Mouse (Mus musculus) myocyte (in vitro differentiated cells): ENCODE data around the gene Mdm2.

Experiments
- MAX ChIP-seq: IDR thresholded peaks from one replicate; pipeline ENCODE4 v1.6.1; 2011; ENCODE audit warnings: low read depth, mild to moderate bottlenecking, control low read depth
- POLR2AphosphoS2 ChIP-seq: IDR thresholded peaks from one replicate; pipeline ENCODE4 v1.6.1; 2011; ENCODE audit warnings: low read depth, control low read depth; ENCODE audit not compliant: insufficient read length
- REST ChIP-seq: IDR thresholded peaks from one replicate; pipeline ENCODE4 v1.6.1; 2011; ENCODE audit warnings: mild to moderate bottlenecking, control low read depth, moderate library complexity; ENCODE audit not compliant: insufficient read depth, insufficient read length
- USF1 ChIP-seq: IDR thresholded peaks from one replicate; pipeline ENCODE4 v1.6.1; 2011; ENCODE audit warnings: low read depth, mild to moderate bottlenecking, control low read depth, moderate library complexity

DNA sequence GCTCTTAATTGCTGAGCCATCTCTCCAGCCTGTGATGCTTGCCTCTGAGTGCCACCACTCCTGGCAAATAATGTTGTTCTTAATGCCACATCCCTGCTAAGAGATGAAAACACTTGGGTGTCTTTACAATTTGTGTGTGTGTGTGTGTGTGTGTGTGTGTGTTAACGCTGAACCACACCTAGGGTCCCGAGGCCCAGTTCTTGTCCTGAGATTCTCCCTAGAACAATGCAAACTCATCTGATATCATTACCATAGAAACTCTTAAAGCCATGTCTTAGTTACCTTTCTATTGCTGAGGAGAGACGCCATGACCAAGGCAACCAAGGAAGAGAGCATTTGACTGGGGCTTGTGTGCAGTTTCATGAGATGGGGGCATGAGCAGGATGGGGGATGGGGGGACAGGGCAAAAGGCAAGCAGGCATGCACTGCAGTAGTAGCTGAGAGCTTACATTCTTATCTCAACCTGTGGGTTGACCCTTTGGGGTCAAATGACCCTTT, 3.5 kb upstream of the Mdm2 start:
- TF ChIP-seq MAX (no peak), REST (no peak), USF1 (no peak), POLR2AphosphoS2 (no peak)
